Mouse (Mus musculus) limb, embryonic 10.5 days (tissue): ENCODE results near the gene 1700123L14Rik. TPM values are rescaled to one million over a fixed set of nuclear protein-coding genes. Genes with fewer than 3 reads are reported as not detected.
A peak's percentile ranks its signal among the peaks of the same experiment; 100 is the strongest.
"Not testable (repeated sequence)": the region's sequence is repeated elsewhere in the genome, so short reads cannot be mapped to it uniquely, and the experiment has no call there.

Experiments
- DNase-seq: peaks from one replicate; pipeline ENCODE4 v3.0.0-alpha.2; 2017; ENCODE audit warnings: low spot score
- H3K27ac ChIP-seq: fragments of 300-500 bp; sonication (generic); 2 replicates; pipeline ENCODE4 v1.5.1; 2016; ENCODE audit warnings: mild to moderate bottlenecking
- H3K27me3 ChIP-seq: fragments of 300-500 bp; sonication (generic); 2 replicates; pipeline ENCODE4 v1.6.1; 2016; ENCODE audit warnings: low read depth, mild to moderate bottlenecking; ENCODE audit not compliant: poor library complexity, severe bottlenecking
- H3K36me3 ChIP-seq: fragments of 300-500 bp; sonication (generic); 2 replicates; pipeline ENCODE4 v1.6.1; 2016; ENCODE audit warnings: mild to moderate bottlenecking, moderate library complexity
- H3K4me1 ChIP-seq: fragments of 300-500 bp; sonication (generic); 2 replicates; pipeline ENCODE4 v1.6.1; 2016
- H3K4me3 ChIP-seq: fragments of 300-500 bp; sonication (generic); 2 replicates; pipeline ENCODE4 v1.5.1; 2016; ENCODE audit warnings: mild to moderate bottlenecking, moderate library complexity
- H3K9me3 ChIP-seq: fragments of 300-500 bp; sonication (generic); replicated peaks from 2 replicates; pipeline ENCODE4 v1.6.1; 2016; ENCODE audit warnings: mild to moderate bottlenecking
- WGBS: fragments of 180-500 bp; shearing (Covaris S2); methylation state at CpG from one replicate; pipeline ENCODE4 v1.1.7; 2016; 5-methylcytosine and 5-hydroxymethylcytosine counted together
- polyA plus RNA-seq: library from polyadenylated mRNA; unstranded; fragments of >200 nt; fragmentation: Nextera tagmentation; extraction: Ambion mirVana; gene quantifications from 2 replicates; pipeline ENCODE4 v1.2.1, GENCODE M21; 2016

Gene 1700123L14Rik
- not detected in 2 replicates for polyA plus RNA-seq

DNA sequence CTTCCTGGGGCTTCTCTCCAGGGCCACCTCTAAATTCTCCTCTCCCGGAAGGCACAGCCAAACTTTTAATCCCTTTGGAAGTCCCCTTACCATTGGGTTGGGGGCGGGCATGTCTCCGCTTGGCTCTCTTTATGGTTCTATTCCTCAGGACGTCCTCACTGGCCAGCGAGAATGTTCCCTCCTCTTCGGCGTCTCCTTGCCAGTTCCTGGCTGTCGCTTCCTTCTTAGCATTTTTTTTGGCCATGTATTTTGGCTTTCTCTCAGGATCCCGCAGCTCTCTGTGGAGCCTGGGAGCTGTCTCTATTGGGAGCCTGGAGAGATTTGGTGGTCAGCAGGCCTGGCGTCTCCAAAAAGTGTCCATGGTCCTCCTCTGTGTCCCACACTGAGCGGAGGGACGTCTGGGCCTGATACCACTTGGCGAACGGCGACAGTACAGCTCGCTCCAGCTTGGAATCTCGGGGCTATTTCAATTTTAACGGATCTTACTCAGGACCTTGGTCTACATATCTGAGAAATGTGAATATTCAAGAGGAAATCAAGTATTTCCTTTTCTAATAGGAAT is at the start of gene 1700123L14Rik:
TSS of gene 1700123L14Rik (minus strand) at position 426 of the 562 bp plus-strand sequence.
- Histone ChIP-seq H3K27me3 (no peaks in the 10 kb centered on the region), H3K4me3 (no peak within 1 kb of the TSS), H3K27ac (no peak within 1 kb of the TSS), H3K4me1 (no peaks in the 10 kb centered on the region), H3K36me3 (no peaks in the 10 kb centered on the region), H3K9me3 (no peaks in the 10 kb centered on the region)
- no peak for DNase-seq
- 85% methylated on average over 18 of the region's 18 CpGs for WGBS

DNA sequence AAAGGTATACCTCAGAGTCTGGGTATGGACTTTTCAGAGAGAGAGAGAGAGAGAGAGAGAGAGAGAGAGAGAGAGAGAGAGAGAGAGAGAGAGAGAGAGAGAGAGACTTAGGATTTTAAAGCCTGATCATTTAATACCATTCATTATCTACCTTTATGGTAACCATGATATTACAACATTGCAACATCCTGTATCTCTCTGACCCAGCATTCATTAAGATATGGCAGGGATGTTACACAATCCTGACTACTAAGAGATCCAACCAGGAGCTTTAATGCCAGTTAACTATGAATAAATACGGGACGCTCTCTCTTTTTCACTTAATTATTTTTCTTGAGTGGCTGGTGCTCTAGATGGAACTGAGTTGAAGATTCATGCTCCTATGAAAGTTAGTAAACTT is 39.4 kb upstream of the 1700123L14Rik start:
- DNase-seq = no peak
- H3K9me3 ChIP-seq = no peaks in the 10 kb centered on the region
- H3K4me3 ChIP-seq = no peak overlapping the region
- no peaks in the 10 kb centered on the region for H3K27me3 ChIP-seq
- WGBS = 97% methylated on average over 2 of the region's 2 CpGs
- no peaks in the 10 kb centered on the region for H3K36me3 ChIP-seq
- H3K27ac ChIP-seq = no peak overlapping the region
- no peaks in the 10 kb centered on the region for H3K4me1 ChIP-seq

DNA sequence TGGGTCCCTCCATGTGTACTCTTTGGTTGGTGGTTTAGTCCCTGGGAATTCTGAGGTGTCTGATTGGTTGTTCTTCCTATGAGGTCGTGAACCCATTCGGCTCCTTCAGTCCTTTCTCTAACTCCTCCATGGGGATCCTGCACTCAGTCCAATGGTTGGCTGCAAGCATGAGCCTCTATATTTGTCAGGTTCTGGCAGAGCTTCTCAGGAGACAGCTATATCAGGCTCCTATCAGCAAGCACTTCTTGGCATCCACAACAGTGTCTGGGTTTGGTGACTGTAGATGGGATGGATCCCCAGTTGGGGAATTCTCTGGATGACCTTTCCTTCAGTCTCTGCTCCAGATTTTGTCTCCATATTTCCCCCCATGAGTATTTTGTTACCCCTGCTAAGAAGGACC is 32.9 kb upstream of the 1700123L14Rik start:
- not testable (repeated sequence) for DNase-seq, H3K4me3 ChIP-seq, H3K36me3 ChIP-seq, H3K4me1 ChIP-seq, H3K9me3 ChIP-seq, H3K27ac ChIP-seq, H3K27me3 ChIP-seq
- WGBS = 94% methylated on average over 2 of the region's 2 CpGs

DNA sequence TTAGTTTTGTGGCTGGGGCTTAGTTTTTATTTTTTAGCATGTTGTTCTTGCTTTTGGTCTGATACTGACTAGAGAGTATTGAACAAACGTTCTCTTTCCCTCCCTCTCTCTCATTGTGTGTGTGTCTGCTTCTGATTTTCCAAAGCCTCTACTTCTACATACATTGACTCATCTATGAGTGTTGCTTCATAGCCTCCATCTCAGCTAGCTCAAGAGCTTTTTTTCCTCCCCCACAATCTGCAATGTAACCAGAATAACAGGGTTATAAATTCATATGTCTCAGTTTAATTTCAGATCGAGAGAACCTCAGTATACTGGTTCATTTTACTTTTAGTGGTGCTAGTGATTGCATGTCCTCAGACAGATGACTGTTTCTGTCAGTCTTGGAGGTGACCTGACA is 20.5 kb upstream of the 1700123L14Rik start:
- H3K4me3 ChIP-seq = no peak overlapping the region
- H3K27ac ChIP-seq = no peak overlapping the region
- H3K4me1 ChIP-seq = no peaks in the 10 kb centered on the region
- DNase-seq = no peak
- H3K9me3 ChIP-seq = no peaks in the 10 kb centered on the region
- WGBS = 83% methylated on average over 2 of the region's 2 CpGs
- H3K36me3 ChIP-seq = no peaks in the 10 kb centered on the region
- no peaks in the 10 kb centered on the region for H3K27me3 ChIP-seq

DNA sequence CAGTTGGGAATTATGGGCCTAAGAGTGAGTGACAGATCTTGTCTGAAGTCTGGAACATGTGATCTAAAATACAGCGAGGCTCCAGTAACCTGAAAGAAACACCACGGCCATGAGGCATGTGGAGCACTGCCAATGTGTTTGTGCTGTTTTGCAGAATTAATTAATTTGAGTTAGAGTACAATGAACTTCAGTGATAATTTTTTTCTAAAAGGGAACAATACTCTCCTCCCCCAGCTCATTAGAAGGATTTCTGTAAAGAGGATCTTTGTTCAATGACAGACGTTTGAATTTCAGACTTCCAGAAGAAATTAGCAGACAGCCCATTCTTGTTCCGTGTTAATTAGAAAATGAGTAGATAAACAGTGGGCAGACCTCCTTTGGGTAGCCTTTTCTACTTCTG is 17.3 kb upstream of the 1700123L14Rik start:
- no peak for DNase-seq
- WGBS = 85% methylated on average over 4 of the region's 4 CpGs
- H3K36me3 ChIP-seq = no peaks in the 10 kb centered on the region
- H3K27ac ChIP-seq = no peak overlapping the region
- H3K27me3 ChIP-seq = no peaks in the 10 kb centered on the region
- H3K4me3 ChIP-seq = no peak overlapping the region
- no peaks in the 10 kb centered on the region for H3K4me1 ChIP-seq
- H3K9me3 ChIP-seq = no peaks in the 10 kb centered on the region

DNA sequence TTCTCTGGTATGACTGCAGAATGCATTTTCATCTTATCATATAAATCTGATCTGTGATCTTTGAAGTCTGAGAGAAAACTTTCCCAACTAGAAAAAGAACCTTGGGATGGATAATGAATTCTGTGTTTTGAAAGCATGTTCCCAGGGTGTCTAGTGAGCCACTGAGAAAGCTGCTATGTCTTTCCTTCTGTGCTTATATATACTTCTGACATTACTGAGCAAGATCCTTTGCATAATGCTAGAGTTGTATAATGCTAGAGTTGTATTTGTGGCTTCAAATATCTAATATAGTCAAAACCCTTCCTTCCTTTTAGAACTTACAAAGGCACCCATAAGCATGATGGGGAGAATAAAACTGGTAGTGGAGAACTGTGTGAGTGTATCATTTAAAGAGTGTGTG is 12.5 kb upstream of the 1700123L14Rik start:
- H3K9me3 ChIP-seq = no peaks in the 10 kb centered on the region
- H3K27me3 ChIP-seq = no peaks in the 10 kb centered on the region
- no peaks in the 10 kb centered on the region for H3K36me3 ChIP-seq
- no peak for DNase-seq
- H3K4me1 ChIP-seq = no peaks in the 10 kb centered on the region
- no peak overlapping the region for H3K27ac ChIP-seq
- H3K4me3 ChIP-seq = no peak overlapping the region

DNA sequence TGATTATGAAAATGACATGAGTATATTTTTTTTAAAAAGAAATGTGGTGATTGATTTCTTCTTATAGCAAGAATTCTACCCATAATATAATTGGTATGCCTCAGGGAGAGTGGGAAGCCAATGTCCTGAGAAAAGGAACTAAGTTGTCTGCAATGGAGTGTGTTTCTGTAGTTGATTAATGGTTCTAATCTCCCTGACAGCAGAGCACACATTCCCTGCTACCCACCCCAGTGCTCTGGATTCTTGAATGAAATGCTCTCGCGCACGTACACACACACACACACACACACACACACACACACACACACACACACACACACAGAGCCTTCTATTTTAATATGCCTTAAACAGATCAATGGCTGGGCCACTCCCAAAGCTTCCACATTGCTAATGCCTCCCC is 7.6 kb upstream of the 1700123L14Rik start:
- no peak for DNase-seq
- H3K4me1 ChIP-seq = no peaks in the 10 kb centered on the region
- no peaks in the 10 kb centered on the region for H3K36me3 ChIP-seq
- no peaks in the 10 kb centered on the region for H3K27me3 ChIP-seq
- H3K27ac ChIP-seq = no peak overlapping the region
- 94% methylated on average over 3 of the region's 3 CpGs for WGBS
- no peak overlapping the region for H3K4me3 ChIP-seq
- H3K9me3 ChIP-seq = no peaks in the 10 kb centered on the region

DNA sequence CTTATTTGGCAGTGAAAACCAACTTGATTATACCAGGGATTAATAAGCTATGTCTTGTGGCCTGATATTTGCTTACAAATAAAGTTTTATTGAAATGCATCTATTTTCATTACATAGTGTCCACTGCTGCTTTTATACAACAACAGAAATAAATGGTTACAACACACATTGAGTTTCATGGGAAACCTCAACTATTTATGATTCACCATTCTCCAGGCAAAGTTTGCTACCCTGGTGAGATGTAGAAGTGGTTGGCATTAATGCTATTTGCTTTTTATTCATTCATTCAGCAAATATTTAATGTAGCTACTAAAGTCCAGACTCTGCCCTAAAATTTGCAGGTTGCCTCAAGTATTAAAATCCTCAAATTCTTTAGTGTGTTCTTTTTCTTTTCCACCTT is 988 bp upstream of the 1700123L14Rik start:
- Histone ChIP-seq H3K36me3 (no peaks in the 10 kb centered on the region), H3K4me3 (no peak overlapping the region), H3K27ac (no peak overlapping the region), H3K4me1 (no peaks in the 10 kb centered on the region), H3K9me3 (no peaks in the 10 kb centered on the region), H3K27me3 (no peaks in the 10 kb centered on the region)
- DNase-seq = no peak

DNA sequence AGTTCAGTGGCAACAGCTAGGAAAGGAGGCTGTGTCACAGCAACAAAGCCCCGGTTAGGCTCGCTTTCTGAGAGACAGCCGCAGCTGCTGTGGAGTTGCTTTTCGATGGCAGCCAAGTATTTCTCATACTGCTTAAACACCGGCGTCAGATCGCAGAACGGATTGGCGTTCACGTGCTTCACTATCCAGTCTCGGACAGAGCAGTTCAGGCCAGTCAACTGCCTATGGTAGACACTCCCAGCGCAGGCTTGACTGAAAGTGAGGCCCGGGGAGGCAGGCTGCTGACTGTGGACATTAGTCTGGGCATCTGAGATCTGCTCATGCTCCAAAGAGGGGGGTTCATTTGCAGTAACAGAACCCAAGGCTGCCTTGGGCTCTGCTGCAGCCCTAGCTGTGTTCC is 640 bp downstream of the 1700123L14Rik start:
- WGBS = 92% methylated on average over 13 of the region's 13 CpGs
- DNase-seq = no peak
- Histone ChIP-seq H3K4me1 (no peaks in the 10 kb centered on the region), H3K27ac (no peak overlapping the region), H3K9me3 (no peaks in the 10 kb centered on the region), H3K36me3 (no peaks in the 10 kb centered on the region), H3K4me3 (no peak overlapping the region), H3K27me3 (no peaks in the 10 kb centered on the region)

DNA sequence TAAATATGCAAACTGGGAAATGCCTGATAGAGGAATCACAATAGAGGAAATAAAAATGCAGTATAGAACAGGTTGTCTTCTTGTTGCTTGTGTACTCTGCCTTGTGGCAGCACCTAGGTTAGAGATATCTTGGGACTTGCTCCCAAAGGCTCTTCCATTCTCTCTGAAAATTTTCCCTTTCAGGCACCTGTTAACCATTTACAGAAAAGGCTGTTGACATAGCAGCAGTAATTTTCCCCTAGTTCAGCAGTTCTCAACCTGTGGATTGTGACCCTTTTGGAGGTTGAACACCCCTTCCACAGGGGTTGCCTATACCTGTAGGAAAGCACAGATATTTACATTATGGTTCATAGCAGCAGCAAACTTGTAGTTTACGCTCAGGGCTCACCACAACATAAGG is 22.7 kb downstream of the 1700123L14Rik start:
- no peaks in the 10 kb centered on the region for H3K9me3 ChIP-seq
- WGBS = 92% methylated on average over 1 of the region's 1 CpGs
- H3K4me1 ChIP-seq = peaks cover 6% of the 10 kb centered on the region
- no peak for DNase-seq
- H3K4me3 ChIP-seq = no peak overlapping the region
- H3K36me3 ChIP-seq = no peaks in the 10 kb centered on the region
- H3K27me3 ChIP-seq = no peaks in the 10 kb centered on the region
- H3K27ac ChIP-seq = no peak overlapping the region

DNA sequence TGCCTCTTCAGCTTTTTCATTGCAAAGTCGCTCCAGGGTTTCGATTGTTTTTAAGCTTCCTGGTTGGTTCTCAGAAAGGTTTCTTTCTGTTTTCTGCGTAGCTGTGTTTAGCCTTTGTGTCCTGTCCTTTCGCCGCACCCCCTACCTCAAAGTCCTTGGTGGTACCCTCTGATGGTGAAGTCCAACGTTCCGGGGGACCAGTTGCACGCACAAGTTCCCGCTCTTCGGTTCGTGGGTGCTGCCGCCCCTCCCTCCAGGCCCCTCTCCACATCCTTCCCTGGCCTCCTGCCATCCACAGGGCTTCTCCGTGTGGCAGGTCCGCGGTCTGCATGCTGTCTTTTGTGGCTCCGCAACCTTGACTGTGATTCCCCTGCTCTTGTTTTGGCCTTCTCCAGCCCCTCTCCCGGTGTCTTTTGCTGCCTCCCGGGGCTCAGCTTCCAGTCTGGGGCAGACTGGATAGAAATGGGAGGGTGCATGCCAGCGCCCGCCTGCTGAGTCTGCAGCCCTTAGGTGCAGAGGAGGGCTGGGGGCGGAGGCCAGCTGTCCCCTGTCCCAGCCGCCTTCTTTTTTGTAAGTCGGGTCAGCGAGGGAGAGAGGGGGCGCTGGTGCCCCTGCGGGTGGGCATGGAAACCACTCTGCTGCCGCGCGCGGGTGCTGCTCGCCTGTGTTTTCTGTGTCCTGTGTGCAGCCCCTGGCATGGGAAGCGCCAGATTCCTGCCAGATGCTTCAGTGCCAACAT is 49.3 kb downstream of the 1700123L14Rik start:
- 0 out of 2 replicates have a peak, but pooled peaks cover 11% of the 10 kb centered on the region for H3K27me3 ChIP-seq
- DNase-seq = peak; percentile 67
- 1% methylated on average over 32 of the region's 32 CpGs for WGBS
- H3K4me1 ChIP-seq = peaks cover 34% of the 10 kb centered on the region
- H3K27ac ChIP-seq = peak overlapping the region; percentile 86
- no peaks in the 10 kb centered on the region for H3K36me3 ChIP-seq
- H3K4me3 ChIP-seq = peak overlapping the region; percentile 65
- no peaks in the 10 kb centered on the region for H3K9me3 ChIP-seq

DNA sequence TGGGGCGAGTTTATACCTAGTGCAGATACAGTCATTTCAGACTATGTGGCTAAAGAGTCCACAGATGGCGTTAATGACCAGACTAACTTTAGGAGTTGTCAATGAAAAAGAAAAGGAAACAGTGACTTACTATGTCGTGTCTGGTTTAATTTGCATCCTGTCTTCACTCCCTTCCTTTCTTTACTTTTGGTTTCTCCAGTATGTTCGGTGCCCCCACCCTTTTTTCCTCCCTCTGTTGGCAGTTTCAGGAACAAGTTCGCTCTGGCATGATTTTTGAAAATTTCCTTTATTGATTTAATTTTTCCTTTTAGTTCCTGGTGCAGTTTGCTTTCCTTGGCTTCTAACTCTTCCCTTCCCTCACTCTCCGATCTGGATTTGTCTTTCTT is 49.9 kb downstream of the 1700123L14Rik start:
- H3K27ac ChIP-seq = peak overlapping the region; percentile 86
- H3K36me3 ChIP-seq = no peaks in the 10 kb centered on the region
- H3K27me3 ChIP-seq = 0 out of 2 replicates have a peak, but pooled peaks cover 11% of the 10 kb centered on the region
- peak overlapping the region; percentile 65 for H3K4me3 ChIP-seq
- no peak for DNase-seq
- H3K4me1 ChIP-seq = peaks cover 34% of the 10 kb centered on the region
- no peaks in the 10 kb centered on the region for H3K9me3 ChIP-seq
- 19% methylated on average over 6 of the region's 6 CpGs for WGBS
